Mouse (Mus musculus): ENCODE measurements around the gene Rhbdf2. TPM values are rescaled to one million over a fixed set of nuclear protein-coding genes. Genes with fewer than 3 reads are reported as not detected.

The Rhbdf2 gene
- polyA plus RNA-seq, 1 experiment from 2014 or later, result 5.7 TPM

DNA sequence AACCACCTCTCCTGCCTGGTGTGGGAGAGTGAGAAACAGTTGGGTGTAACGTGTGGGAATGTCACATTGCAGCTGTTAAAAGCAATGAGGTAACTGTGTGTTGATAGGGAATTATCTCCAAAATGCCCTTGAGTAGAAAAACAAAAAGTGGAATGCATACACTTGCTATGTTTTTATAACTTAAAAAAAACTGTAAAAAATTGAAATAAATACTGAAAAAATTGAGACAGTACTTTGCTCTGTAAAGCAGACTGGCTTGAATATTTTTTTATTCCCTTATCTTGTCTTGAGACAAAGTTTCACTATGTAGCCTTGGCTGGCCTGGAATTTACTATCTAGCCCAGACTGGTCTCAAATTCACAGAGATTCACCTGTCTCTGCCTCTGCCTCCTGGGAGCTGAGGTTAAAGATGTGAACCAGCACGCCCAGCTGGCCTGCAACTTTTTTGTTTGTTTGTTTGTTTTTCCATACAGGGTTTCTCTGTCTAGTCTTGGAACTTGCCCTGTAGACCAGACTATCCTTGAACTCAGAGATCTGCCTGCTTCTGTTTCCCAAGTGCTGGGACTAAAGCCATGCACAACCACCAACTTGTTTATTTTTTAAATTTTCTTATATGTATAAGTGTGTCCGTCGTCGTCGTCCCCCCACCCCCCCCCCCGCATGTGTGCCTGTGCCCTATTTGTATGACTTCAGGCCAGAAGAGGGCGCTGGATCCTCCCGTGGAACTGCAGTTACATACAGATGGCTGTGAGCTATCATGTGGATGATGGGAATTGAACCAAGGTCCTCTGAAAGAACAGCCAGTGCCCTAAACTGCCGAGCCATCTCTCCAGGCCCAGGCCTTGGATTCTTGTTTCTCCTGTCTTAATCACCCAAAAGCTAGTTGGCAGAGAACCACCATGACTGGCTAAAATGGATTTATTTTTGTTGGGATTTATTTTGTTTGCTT lies 527 bp upstream of the Rhbdf2 start:
- Histone ChIP-seq H3K27me3 (ENCODE audit: control insufficient read depth, insufficient read depth, low read length) (no peaks in the 10 kb centered on the region), H3K4me3 (ENCODE audit: low read depth, low read length) (no peak overlapping the region), H3K9me3 (ENCODE audit: control insufficient read depth, low read length) (no peaks in the 10 kb centered on the region), H3K27ac (replicated peaks) (no peak overlapping the region), H3K4me1 (replicated peaks; ENCODE audit: control insufficient read depth, insufficient read depth) (peaks cover 3% of the 10 kb centered on the region; the same call in 1 of the 2 replicates), H3K9ac (ENCODE audit: low read length) (no peak overlapping the region), H3K4me2 (replicated peaks; ENCODE audit: low read depth) (no peak overlapping the region), H3K36me3 (ENCODE audit: control insufficient read depth, insufficient read depth, low read length) (no peaks in the 10 kb centered on the region)
- TF ChIP-seq EP300 (optimal IDR thresholded peaks at IDR 0.05) (no peak), CTCF (IDR thresholded peaks at IDR 0.05; ENCODE audit: low read depth) (peak; percentile 63)
- WGBS, result 40% methylated on average over 10 of the region's 10 CpGs
- ATAC-seq (ENCODE audit: low FRiP score, low TSS enrichment), result no peak
- peak; percentile 56 for DNase-seq (ENCODE audit: low spot score)

DNA sequence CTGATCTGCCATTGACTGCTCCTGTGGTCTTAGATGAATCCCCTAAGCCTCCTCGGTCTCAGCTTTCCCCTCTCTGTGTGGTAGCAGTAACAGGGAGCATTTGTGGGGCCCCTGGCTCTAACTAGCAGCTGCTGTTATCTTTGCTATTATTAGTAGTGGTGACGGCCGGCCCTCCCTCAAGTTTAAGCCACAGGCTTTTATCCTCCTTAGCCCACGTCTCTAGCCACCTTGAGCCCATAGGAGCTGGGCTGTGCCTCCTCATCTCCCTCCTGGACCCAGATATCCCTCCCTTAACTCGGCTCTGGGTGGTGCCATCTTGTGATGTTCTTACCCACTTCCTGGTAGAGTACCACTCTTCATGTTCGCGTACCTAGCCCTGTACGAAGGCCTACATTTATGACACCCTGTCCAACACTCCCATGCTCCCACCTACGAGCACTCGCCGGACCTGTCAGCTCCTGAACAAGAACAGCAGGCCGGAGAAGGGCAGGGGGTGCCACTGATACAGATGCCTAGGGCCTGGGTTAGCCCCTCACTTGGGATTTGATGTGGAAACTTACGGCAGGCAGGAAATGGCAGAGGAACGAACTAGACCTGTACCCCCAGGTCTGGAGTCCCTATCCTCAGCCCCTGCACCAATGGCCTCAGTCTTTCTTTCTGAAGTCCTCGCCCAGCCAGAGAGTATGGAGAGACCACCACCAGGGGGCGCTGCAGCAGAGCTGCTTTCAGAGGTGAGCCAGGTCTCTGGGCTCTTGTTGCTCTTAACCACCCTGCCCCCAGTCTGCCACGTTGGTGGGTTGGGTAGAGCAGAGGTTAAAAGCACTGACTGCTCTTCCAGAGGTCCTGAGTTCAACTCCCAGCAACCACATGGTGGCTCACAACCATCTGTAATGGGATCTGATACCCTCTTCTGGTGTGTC lies 1.5 kb downstream of the Rhbdf2 start:
- no peaks in the 10 kb centered on the region for H3K36me3 ChIP-seq (ENCODE audit: control insufficient read depth, insufficient read depth, low read length)
- DNase-seq (ENCODE audit: low spot score), result peak; percentile 65
- no peak for TF ChIP-seq EP300 (optimal IDR thresholded peaks at IDR 0.05)
- peak; percentile 75 for TF ChIP-seq CTCF (IDR thresholded peaks at IDR 0.05; ENCODE audit: low read depth)

DNA sequence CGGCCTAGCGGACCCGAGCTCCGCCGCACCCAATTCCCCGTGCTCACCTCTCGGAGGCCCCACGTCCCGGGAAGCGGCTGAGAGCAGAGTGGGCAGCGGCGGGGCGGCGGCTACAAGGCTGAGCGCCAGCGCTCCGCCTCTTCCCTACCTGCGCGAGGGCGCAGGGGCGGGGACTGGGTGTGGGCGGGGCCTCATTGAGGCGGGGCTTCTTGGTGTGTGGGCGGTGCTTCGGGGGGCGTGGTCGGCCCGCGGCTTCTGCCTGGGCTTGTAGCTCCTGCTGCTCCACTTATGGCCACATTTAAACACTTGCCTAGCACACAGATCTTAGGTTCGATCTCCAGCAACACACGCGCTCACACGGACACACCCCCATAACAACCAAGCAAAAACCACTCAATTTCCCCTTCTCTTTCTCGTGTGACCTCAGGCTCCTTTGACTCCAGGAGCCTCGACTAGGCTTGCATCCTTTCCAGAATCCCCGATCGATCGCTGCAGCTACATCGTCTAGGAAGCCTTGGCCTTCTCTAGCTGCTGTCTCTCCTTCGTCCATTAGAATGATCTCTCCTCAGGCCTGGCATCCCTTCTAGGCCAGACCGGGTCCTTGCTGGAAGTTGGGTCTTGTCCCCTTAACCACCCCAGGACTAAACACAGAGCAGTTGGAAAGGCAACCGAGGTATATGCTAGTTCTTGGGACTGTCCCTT lies 2.5 kb downstream of the Rhbdf2 start:
- H3K4me2 ChIP-seq (replicated peaks; ENCODE audit: low read depth), result peak overlapping the region; percentile 94
- peak overlapping the region; percentile 77 for H3K9ac ChIP-seq (ENCODE audit: low read length)
- TF ChIP-seq EP300 (optimal IDR thresholded peaks at IDR 0.05) (no peak), CTCF (IDR thresholded peaks at IDR 0.05; ENCODE audit: low read depth) (no peak)
- DNase-seq (ENCODE audit: low spot score) (peak; percentile 94), ATAC-seq (ENCODE audit: low FRiP score, low TSS enrichment) (peak; percentile 70)
- WGBS, result 10% methylated on average over 42 of the region's 42 CpGs
- H3K4me1 ChIP-seq (replicated peaks; ENCODE audit: control insufficient read depth, insufficient read depth), result peaks cover 13% of the 10 kb centered on the region
- H3K9me3 ChIP-seq (ENCODE audit: control insufficient read depth, low read length), result no peaks in the 10 kb centered on the region
- H3K27ac ChIP-seq (replicated peaks), result peak overlapping the region; percentile 86
- H3K4me3 ChIP-seq (ENCODE audit: low read depth, low read length), result peak overlapping the region; percentile 67
- no peaks in the 10 kb centered on the region for H3K36me3 ChIP-seq (ENCODE audit: control insufficient read depth, insufficient read depth, low read length)
- H3K27me3 ChIP-seq (ENCODE audit: control insufficient read depth, insufficient read depth, low read length), result no peaks in the 10 kb centered on the region

More for the DNA sequence above, 1.5 kb downstream of the Rhbdf2 start:
- Histone ChIP-seq H3K9ac (ENCODE audit: low read length) (no peak overlapping the region), H3K4me1 (replicated peaks; ENCODE audit: control insufficient read depth, insufficient read depth) (peaks cover 11% of the 10 kb centered on the region), H3K4me2 (replicated peaks; ENCODE audit: low read depth) (no peak overlapping the region), H3K27me3 (ENCODE audit: control insufficient read depth, insufficient read depth, low read length) (no peaks in the 10 kb centered on the region), H3K27ac (replicated peaks) (no peak overlapping the region), H3K4me3 (ENCODE audit: low read depth, low read length) (no peak overlapping the region), H3K9me3 (ENCODE audit: control insufficient read depth, low read length) (no peaks in the 10 kb centered on the region)
- ATAC-seq (ENCODE audit: low FRiP score, low TSS enrichment), result no peak
- 77% methylated on average over 17 of the region's 17 CpGs for WGBS

DNA sequence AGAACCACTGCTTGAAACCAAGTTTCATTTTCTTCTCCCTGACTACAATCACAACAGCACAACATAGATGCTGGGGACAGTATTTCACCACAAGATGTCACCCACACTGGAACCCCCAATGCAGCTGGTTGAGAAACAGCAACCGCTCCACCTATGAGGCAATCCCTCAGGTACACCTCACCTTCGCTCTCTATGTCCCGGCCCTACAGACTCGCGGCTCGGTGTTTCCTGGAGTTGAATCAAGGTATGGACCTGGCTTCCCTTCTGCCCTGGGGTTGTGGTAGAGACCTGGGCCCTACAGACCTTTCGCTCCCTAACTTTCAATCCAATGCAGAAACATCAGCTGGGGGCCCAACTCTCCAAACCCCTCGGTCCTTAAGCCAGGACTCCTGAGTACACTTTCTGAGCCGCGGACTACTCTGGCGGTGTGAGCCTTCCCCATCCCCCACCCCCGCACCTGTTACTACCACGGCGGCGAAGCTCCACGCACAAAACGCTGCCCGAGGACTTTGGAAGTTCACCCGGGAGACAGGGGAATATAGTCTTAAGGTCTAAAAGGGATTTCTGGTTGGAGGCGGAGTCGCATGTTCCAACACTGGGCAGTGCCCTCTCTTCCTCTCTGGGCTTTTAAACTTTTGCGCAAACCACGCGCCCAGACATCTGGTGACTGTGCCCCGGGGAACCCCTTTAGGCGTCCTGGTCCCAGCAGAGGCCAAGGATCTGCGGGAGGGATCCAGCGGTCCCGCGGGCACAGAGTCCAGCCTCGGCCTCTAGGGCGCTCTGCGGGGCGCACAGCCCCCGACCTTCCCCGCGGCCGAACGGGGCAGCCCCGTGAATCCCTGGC lies 3.3 kb downstream of the Rhbdf2 start:
- H3K4me3 ChIP-seq (ENCODE audit: low read depth, low read length), result peak overlapping the region; percentile 67
- no peaks in the 10 kb centered on the region for H3K9me3 ChIP-seq (ENCODE audit: control insufficient read depth, low read length)
- TF ChIP-seq EP300 (optimal IDR thresholded peaks at IDR 0.05), result no peak
- TF ChIP-seq CTCF (IDR thresholded peaks at IDR 0.05; ENCODE audit: low read depth), result peak; percentile 25
- DNase-seq (ENCODE audit: low spot score) (peak; percentile 62), ATAC-seq (ENCODE audit: low FRiP score, low TSS enrichment) (peak; percentile 36; the same call in 1 of the 2 replicates)
- WGBS, result 7% methylated on average over 40 of the region's 40 CpGs
- peaks cover 13% of the 10 kb centered on the region for H3K4me1 ChIP-seq (replicated peaks; ENCODE audit: control insufficient read depth, insufficient read depth)
- no peaks in the 10 kb centered on the region for H3K27me3 ChIP-seq (ENCODE audit: control insufficient read depth, insufficient read depth, low read length)
- H3K27ac ChIP-seq (replicated peaks), result peak overlapping the region; percentile 86
- no peaks in the 10 kb centered on the region for H3K36me3 ChIP-seq (ENCODE audit: control insufficient read depth, insufficient read depth, low read length)
- H3K4me2 ChIP-seq (replicated peaks; ENCODE audit: low read depth), result peak overlapping the region; percentile 94
- H3K9ac ChIP-seq (ENCODE audit: low read length), result peak overlapping the region; percentile 77

Data from stomach, postnatal 0 days (tissue).